Mouse (Mus musculus): ENCODE results near the gene Wapl. TPM values are rescaled to one million over a fixed set of nuclear protein-coding genes. Genes with fewer than 3 reads are reported as not detected.
A peak's percentile ranks its signal among the peaks of the same experiment; 100 is the strongest.

The Wapl gene
- polyA plus RNA-seq, 1 experiment, result 12.1 TPM

DNA sequence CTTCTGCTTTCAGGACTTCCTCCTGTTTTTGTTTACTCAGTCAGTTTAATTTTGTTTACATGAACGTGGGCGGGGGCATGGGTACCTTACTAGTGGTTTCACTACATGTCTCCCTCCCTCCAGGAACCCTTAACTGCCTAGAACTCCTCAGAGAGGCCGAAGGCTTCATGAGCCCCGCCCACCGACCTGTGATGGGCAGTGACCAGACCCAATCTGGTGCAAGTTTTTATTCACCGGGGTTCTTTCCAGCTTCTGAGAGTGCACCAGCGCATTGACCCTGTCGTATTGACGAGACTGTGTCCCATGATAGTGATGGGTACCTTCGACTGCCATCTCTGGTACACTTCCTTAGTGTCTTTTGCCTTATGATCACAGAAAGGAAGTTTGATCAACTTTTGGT, 94.6 kb downstream of the Wapl start:
- Histone ChIP-seq H3ac (ENCODE audit: control insufficient read depth, insufficient read length) (no peak overlapping the region), H3K36me3 (ENCODE audit: control insufficient read depth, insufficient read depth) (no peaks in the 10 kb centered on the region), H3K27me3 (ENCODE audit: control insufficient read depth, insufficient read depth, insufficient read length) (no peaks in the 10 kb centered on the region), H3K4me3 (peak overlapping the region; percentile 10), H3K4me2 (ENCODE audit: low read depth) (peak overlapping the region; percentile 99), H3K79me2 (ENCODE audit: control insufficient read depth, insufficient read depth) (no peaks in the 10 kb centered on the region)
- TF ChIP-seq SRF (IDR thresholded peaks at IDR 0.05; ENCODE audit: control insufficient read depth, insufficient read length, low read depth), result no peak

GRCm38 (mm10) chr14:34769021-34769566, 95.4 kb downstream of the Wapl start:
- H3ac ChIP-seq (ENCODE audit: control insufficient read depth, insufficient read length), result no peak overlapping the region
- H3K4me2 ChIP-seq (ENCODE audit: low read depth), result peak overlapping the region; percentile 99
- no peaks in the 10 kb centered on the region for H3K36me3 ChIP-seq (ENCODE audit: control insufficient read depth, insufficient read depth)
- peak overlapping the region; percentile 10 for H3K4me3 ChIP-seq
- no peaks in the 10 kb centered on the region for H3K79me2 ChIP-seq (ENCODE audit: control insufficient read depth, insufficient read depth)
- TF ChIP-seq CEBPB (IDR thresholded peaks at IDR 0.05; ENCODE audit: insufficient read depth, poor library complexity, severe bottlenecking), result no peak
- TF ChIP-seq MYOD1 (IDR thresholded peaks at IDR 0.05; ENCODE audit: control insufficient read depth in 1 of 3, insufficient read length in 2 of 3, low read depth in 2 of 3), result no peak
- no peak for TF ChIP-seq POLR2A (IDR thresholded peaks at IDR 0.05; ENCODE audit: insufficient read length, low read depth)
- no peak for TF ChIP-seq MYOG (IDR thresholded peaks at IDR 0.05; ENCODE audit: control insufficient read depth in 1 of 3, insufficient read depth in 1 of 3, insufficient read length in 2 of 3, low read depth in 2 of 3)
- no peak for TF ChIP-seq TCF12 (IDR thresholded peaks at IDR 0.05; ENCODE audit: insufficient read depth, poor library complexity, severe bottlenecking)
- TF ChIP-seq REST (IDR thresholded peaks at IDR 0.05; ENCODE audit: insufficient read depth, insufficient read length), result no peak
- no peak for TF ChIP-seq SRF (IDR thresholded peaks at IDR 0.05; ENCODE audit: control insufficient read depth, insufficient read length, low read depth)
- no peak for TF ChIP-seq E2F4 (IDR thresholded peaks at IDR 0.05; ENCODE audit: insufficient read depth)
- TF ChIP-seq POLR2AphosphoS2 (IDR thresholded peaks at IDR 0.05; ENCODE audit: insufficient read length, low read depth), result no peak
- no peak for TF ChIP-seq USF1 (IDR thresholded peaks at IDR 0.05; ENCODE audit: low read depth)
- no peak for TF ChIP-seq TCF3 (IDR thresholded peaks at IDR 0.05; ENCODE audit: insufficient read length, low read depth)
- no peak for TF ChIP-seq MAX (IDR thresholded peaks at IDR 0.05; ENCODE audit: low read depth)
- H3K27me3 ChIP-seq (ENCODE audit: control insufficient read depth, insufficient read depth, insufficient read length), result no peaks in the 10 kb centered on the region

GRCm38 (mm10) chr14:34769567-34770158, 95.9 kb downstream of the Wapl start:
- peak overlapping the region; percentile 10 for H3K4me3 ChIP-seq
- TF ChIP-seq SRF (IDR thresholded peaks at IDR 0.05; ENCODE audit: control insufficient read depth, insufficient read length, low read depth) (no peak), REST (IDR thresholded peaks at IDR 0.05; ENCODE audit: insufficient read depth, insufficient read length) (no peak), TCF12 (IDR thresholded peaks at IDR 0.05; ENCODE audit: insufficient read depth, poor library complexity, severe bottlenecking) (no peak), USF1 (IDR thresholded peaks at IDR 0.05; ENCODE audit: low read depth) (no peak), POLR2A (IDR thresholded peaks at IDR 0.05; ENCODE audit: insufficient read length, low read depth) (no peak), MAX (IDR thresholded peaks at IDR 0.05; ENCODE audit: low read depth) (no peak), MYOG (IDR thresholded peaks at IDR 0.05; ENCODE audit: control insufficient read depth in 1 of 3, insufficient read depth in 1 of 3, insufficient read length in 2 of 3, low read depth in 2 of 3) (no peak), E2F4 (IDR thresholded peaks at IDR 0.05; ENCODE audit: insufficient read depth) (no peak), POLR2AphosphoS2 (IDR thresholded peaks at IDR 0.05; ENCODE audit: insufficient read length, low read depth) (no peak), MYOD1 (IDR thresholded peaks at IDR 0.05; ENCODE audit: control insufficient read depth in 1 of 3, insufficient read length in 2 of 3, low read depth in 2 of 3) (no peak), TCF3 (IDR thresholded peaks at IDR 0.05; ENCODE audit: insufficient read length, low read depth) (no peak), CEBPB (IDR thresholded peaks at IDR 0.05; ENCODE audit: insufficient read depth, poor library complexity, severe bottlenecking) (no peak)
- no peaks in the 10 kb centered on the region for H3K27me3 ChIP-seq (ENCODE audit: control insufficient read depth, insufficient read depth, insufficient read length)
- H3ac ChIP-seq (ENCODE audit: control insufficient read depth, insufficient read length), result no peak overlapping the region
- no peaks in the 10 kb centered on the region for H3K79me2 ChIP-seq (ENCODE audit: control insufficient read depth, insufficient read depth)
- no peaks in the 10 kb centered on the region for H3K36me3 ChIP-seq (ENCODE audit: control insufficient read depth, insufficient read depth)
- H3K4me2 ChIP-seq (ENCODE audit: low read depth), result peak overlapping the region; percentile 99

DNA sequence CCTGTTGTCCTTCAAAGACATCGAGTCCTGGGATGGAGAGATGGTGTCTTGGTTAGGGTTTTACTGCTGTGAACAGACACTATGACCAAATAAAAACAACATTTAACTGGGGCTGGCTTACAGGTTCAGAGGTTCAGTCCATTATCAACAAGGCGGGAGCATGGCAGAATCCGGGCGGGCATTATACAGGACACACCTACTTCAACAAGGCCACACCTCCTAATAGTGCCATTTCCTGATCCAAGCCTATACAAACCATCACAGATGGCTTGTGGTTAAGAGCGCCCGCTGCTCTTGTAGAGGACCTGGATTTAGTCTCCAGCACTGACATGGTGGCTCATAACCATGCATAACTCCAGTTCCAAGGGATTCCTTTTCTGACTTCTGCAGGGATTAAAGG, 96.7 kb downstream of the Wapl start:
- H3K27me3 ChIP-seq (ENCODE audit: control insufficient read depth, insufficient read depth, insufficient read length), result no peaks in the 10 kb centered on the region
- no peak overlapping the region for H3K4me2 ChIP-seq (ENCODE audit: low read depth)
- no peaks in the 10 kb centered on the region for H3K36me3 ChIP-seq (ENCODE audit: control insufficient read depth, insufficient read depth)
- TF ChIP-seq TCF3 (IDR thresholded peaks at IDR 0.05; ENCODE audit: insufficient read length, low read depth), result no peak
- no peak overlapping the region for H3K4me3 ChIP-seq
- no peaks in the 10 kb centered on the region for H3K79me2 ChIP-seq (ENCODE audit: control insufficient read depth, insufficient read depth)
- H3ac ChIP-seq (ENCODE audit: control insufficient read depth, insufficient read length), result no peak overlapping the region

DNA sequence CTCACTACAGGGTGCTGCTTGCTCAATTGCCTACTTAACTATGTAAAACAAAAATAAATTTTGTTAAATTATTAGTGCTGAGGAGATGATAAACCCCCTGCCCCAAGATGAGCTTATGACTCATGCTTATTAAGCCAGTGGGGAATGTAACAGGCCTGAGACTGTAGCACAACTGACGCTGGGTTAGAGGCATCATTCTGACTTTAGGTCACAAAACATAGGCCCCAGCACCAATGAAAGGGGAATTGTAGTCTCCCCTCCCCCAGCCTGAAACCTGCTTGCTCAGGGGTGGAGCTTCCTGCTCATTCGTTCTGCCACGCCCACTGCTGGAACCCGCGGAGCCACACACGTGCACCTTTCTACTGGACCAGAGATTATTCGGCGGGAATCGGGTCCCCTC, 97.9 kb downstream of the Wapl start:
- H3K79me2 ChIP-seq (ENCODE audit: control insufficient read depth, insufficient read depth), result no peaks in the 10 kb centered on the region
- no peak overlapping the region for H3K4me2 ChIP-seq (ENCODE audit: low read depth)
- no peak overlapping the region for H3K4me3 ChIP-seq
- TF ChIP-seq MAX (IDR thresholded peaks at IDR 0.05; ENCODE audit: low read depth) (no peak), E2F4 (IDR thresholded peaks at IDR 0.05; ENCODE audit: insufficient read depth) (no peak), CEBPB (IDR thresholded peaks at IDR 0.05; ENCODE audit: insufficient read depth, poor library complexity, severe bottlenecking) (no peak), SRF (IDR thresholded peaks at IDR 0.05; ENCODE audit: control insufficient read depth, insufficient read length, low read depth) (no peak), MYOD1 (IDR thresholded peaks at IDR 0.05; ENCODE audit: control insufficient read depth in 1 of 3, insufficient read length in 2 of 3, low read depth in 2 of 3) (no peak)
- no peaks in the 10 kb centered on the region for H3K36me3 ChIP-seq (ENCODE audit: control insufficient read depth, insufficient read depth)
- no peak overlapping the region for H3ac ChIP-seq (ENCODE audit: control insufficient read depth, insufficient read length)
- no peaks in the 10 kb centered on the region for H3K27me3 ChIP-seq (ENCODE audit: control insufficient read depth, insufficient read depth, insufficient read length)
